Mouse (Mus musculus): ENCODE results near the gene Plekha7. TPM values are rescaled to one million over a fixed set of nuclear protein-coding genes. Genes with fewer than 3 reads are reported as not detected.
"Not testable (repeated sequence)": the region's sequence is repeated elsewhere in the genome, so short reads cannot be mapped to it uniquely, and the experiment has no call there.

The Plekha7 gene
- polyA plus RNA-seq, 1 experiment from 2014 or later, result 5.4 TPM

- H3K9me3 ChIP-seq (replicated peaks), result no peaks in the 10 kb centered on the region
- H3K36me3 ChIP-seq, result no peaks in the 10 kb centered on the region
- no peak overlapping the region for H3K4me2 ChIP-seq
- no peak overlapping the region for H3K9ac ChIP-seq (replicated peaks)
- H3K27ac ChIP-seq (replicated peaks), result no peak overlapping the region
- no peaks in the 10 kb centered on the region for H3K27me3 ChIP-seq (replicated peaks)
- 74% methylated on average over 1 of the region's 1 CpGs for WGBS
- no peak for ATAC-seq (ENCODE audit: low FRiP score)
- no peak overlapping the region for H3K4me3 ChIP-seq (replicated peaks)
- 0 out of 2 replicates have a peak, but pooled peaks cover 2% of the 10 kb centered on the region for H3K4me1 ChIP-seq
Measured at GRCm38 (mm10) chr7:116119306-116119857, 188.8 kb downstream of the Plekha7 start.

GRCm38 (mm10) chr7:116115991-116116390 lies 192.2 kb downstream of the Plekha7 start:
- Histone ChIP-seq H3K4me3 (replicated peaks) (no peak overlapping the region), H3K4me2 (no peak overlapping the region), H3K27me3 (replicated peaks) (no peaks in the 10 kb centered on the region), H3K9me3 (replicated peaks) (no peaks in the 10 kb centered on the region), H3K36me3 (no peaks in the 10 kb centered on the region), H3K27ac (replicated peaks) (no peak overlapping the region), H3K9ac (replicated peaks) (no peak overlapping the region), H3K4me1 (no peaks in the 10 kb centered on the region)
- WGBS, result 81% methylated on average over 2 of the region's 2 CpGs
- ATAC-seq (ENCODE audit: low FRiP score), result no peak

GRCm38 (mm10) chr7:116115216-116115930 lies 192.8 kb downstream of the Plekha7 start:
- H3K27ac ChIP-seq (replicated peaks), result no peak overlapping the region
- no peaks in the 10 kb centered on the region for H3K9me3 ChIP-seq (replicated peaks)
- no peak overlapping the region for H3K4me2 ChIP-seq
- H3K4me3 ChIP-seq (replicated peaks), result no peak overlapping the region
- H3K36me3 ChIP-seq, result no peaks in the 10 kb centered on the region
- WGBS, result 72% methylated on average over 12 of the region's 12 CpGs
- H3K4me1 ChIP-seq, result no peaks in the 10 kb centered on the region
- H3K9ac ChIP-seq (replicated peaks), result no peak overlapping the region
- ATAC-seq (ENCODE audit: low FRiP score), result no peak
- H3K27me3 ChIP-seq (replicated peaks), result no peaks in the 10 kb centered on the region

GRCm38 (mm10) chr7:116111546-116111945 lies 196.6 kb downstream of the Plekha7 start:
- no peak overlapping the region for H3K9ac ChIP-seq (replicated peaks)
- no peak overlapping the region for H3K4me3 ChIP-seq (replicated peaks)
- no peaks in the 10 kb centered on the region for H3K4me1 ChIP-seq
- WGBS, result 89% methylated on average over 6 of the region's 6 CpGs
- no peak overlapping the region for H3K4me2 ChIP-seq
- H3K27ac ChIP-seq (replicated peaks), result no peak overlapping the region
- no peaks in the 10 kb centered on the region for H3K9me3 ChIP-seq (replicated peaks)
- H3K27me3 ChIP-seq (replicated peaks), result no peaks in the 10 kb centered on the region
- ATAC-seq (ENCODE audit: low FRiP score), result no peak
- H3K36me3 ChIP-seq, result 0 out of 2 replicates have a peak, but pooled peaks cover 4% of the 10 kb centered on the region

GRCm38 (mm10) chr7:116110661-116111060 lies 197.5 kb downstream of the Plekha7 start:
- Histone ChIP-seq H3K4me1 (no peaks in the 10 kb centered on the region), H3K4me3 (replicated peaks) (no peak overlapping the region), H3K9me3 (replicated peaks) (no peaks in the 10 kb centered on the region), H3K9ac (replicated peaks) (no peak overlapping the region), H3K36me3 (peaks cover 11% of the 10 kb centered on the region; the same call in 1 of the 2 replicates), H3K4me2 (no peak overlapping the region), H3K27me3 (replicated peaks) (no peaks in the 10 kb centered on the region), H3K27ac (replicated peaks) (no peak overlapping the region)
- WGBS, result 79% methylated on average over 3 of the region's 3 CpGs
- no peak for ATAC-seq (ENCODE audit: low FRiP score)

GRCm38 (mm10) chr7:116103091-116103490 lies 205.1 kb downstream of the Plekha7 start:
- ATAC-seq (ENCODE audit: low FRiP score), result no peak
- 95% methylated on average over 9 of the region's 9 CpGs for WGBS
- H3K4me1 ChIP-seq, result peaks cover 10% of the 10 kb centered on the region; the same call in 1 of the 2 replicates

GRCm38 (mm10) chr7:116099952-116100528 lies 208.1 kb downstream of the Plekha7 start:
- Histone ChIP-seq H3K9ac (replicated peaks) (no peak overlapping the region), H3K9me3 (replicated peaks) (no peaks in the 10 kb centered on the region), H3K27ac (replicated peaks) (no peak overlapping the region), H3K27me3 (replicated peaks) (no peaks in the 10 kb centered on the region), H3K4me1 (peaks cover 23% of the 10 kb centered on the region), H3K4me3 (replicated peaks) (no peak overlapping the region), H3K4me2 (no peak overlapping the region), H3K36me3 (peaks cover 31% of the 10 kb centered on the region)
- WGBS, result 85% methylated on average over 7 of the region's 7 CpGs
- no peak for ATAC-seq (ENCODE audit: low FRiP score)

More at GRCm38 (mm10) chr7:116103091-116103490, 205.1 kb downstream of the Plekha7 start:
- H3K27ac ChIP-seq (replicated peaks), result no peak overlapping the region
- no peak overlapping the region for H3K4me2 ChIP-seq
- H3K27me3 ChIP-seq (replicated peaks), result no peaks in the 10 kb centered on the region
- H3K9ac ChIP-seq (replicated peaks), result no peak overlapping the region
- H3K9me3 ChIP-seq (replicated peaks), result no peaks in the 10 kb centered on the region
- H3K4me3 ChIP-seq (replicated peaks), result no peak overlapping the region
- H3K36me3 ChIP-seq, result peaks cover 48% of the 10 kb centered on the region

- Histone ChIP-seq H3K4me3 (replicated peaks) (peak overlapping the region; percentile 64), H3K4me2 (peak overlapping the region; percentile 68), H3K9ac (replicated peaks) (peak overlapping the region; percentile 69), H3K9me3 (replicated peaks) (no peaks in the 10 kb centered on the region), H3K4me1 (peaks cover 25% of the 10 kb centered on the region), H3K27me3 (replicated peaks) (no peaks in the 10 kb centered on the region), H3K36me3 (no peaks in the 10 kb centered on the region), H3K27ac (replicated peaks) (peak overlapping the region; percentile 97)
- WGBS, result under 1% methylated on average over 19 of the region's 19 CpGs
- ATAC-seq (ENCODE audit: low FRiP score), result peak; percentile 87
Measured at GRCm38 (mm10) chr7:116093466-116093850, 214.7 kb downstream of the Plekha7 start.

- no peaks in the 10 kb centered on the region for H3K36me3 ChIP-seq
- H3K9ac ChIP-seq (replicated peaks), result peak overlapping the region; percentile 69
- peak overlapping the region; percentile 64 for H3K4me3 ChIP-seq (replicated peaks)
- under 1% methylated on average over 38 of the region's 38 CpGs for WGBS
- peaks cover 25% of the 10 kb centered on the region for H3K4me1 ChIP-seq
- H3K9me3 ChIP-seq (replicated peaks), result no peaks in the 10 kb centered on the region
- no peaks in the 10 kb centered on the region for H3K27me3 ChIP-seq (replicated peaks)
- H3K27ac ChIP-seq (replicated peaks), result peak overlapping the region; percentile 97
- peak; percentile 100 for ATAC-seq (ENCODE audit: low FRiP score)
- peak overlapping the region; percentile 68 for H3K4me2 ChIP-seq
Measured at GRCm38 (mm10) chr7:116092710-116093465, 215.3 kb downstream of the Plekha7 start.

- 97% methylated on average over 11 of the region's 11 CpGs for WGBS
- H3K36me3 ChIP-seq; H3K27ac ChIP-seq (replicated peaks); H3K9me3 ChIP-seq (replicated peaks); H3K4me1 ChIP-seq; H3K4me3 ChIP-seq (replicated peaks); H3K27me3 ChIP-seq (replicated peaks); H3K4me2 ChIP-seq; ATAC-seq (ENCODE audit: low FRiP score); H3K9ac ChIP-seq (replicated peaks): not testable (repeated sequence)
Measured at GRCm38 (mm10) chr7:116084366-116084765, 223.8 kb downstream of the Plekha7 start, which contains the start of gene Gm4353. Gm4353 (minus strand) TSS chr7:116084635.
